Mouse (Mus musculus) MEL (cell line): Measurements from ENCODE around the gene Rag2.

ENCODE experiments used
- CHD1 ChIP-seq: IDR thresholded peaks from 2 replicates; pipeline ENCODE4 v1.6.1; 2012; ENCODE audit warnings: low read depth, mild to moderate bottlenecking, inconsistent platforms, low read length, improper control_type of control experiment
- CTCF ChIP-seq, 3 experiments: IDR thresholded peaks in 2 of 3; conservative IDR thresholded peaks in 1 of 3; 2 replicates each; pipeline ENCODE4 v1.5.1; 2011 to 2012; ENCODE audit warnings: low read length in 3 of 3, low read depth in 2 of 3, mild to moderate bottlenecking in 2 of 3, improper control_type of control experiment in 1 of 3, inconsistent platforms in 1 of 3, mixed read lengths in 1 of 3, moderate library complexity in 1 of 3; ENCODE audit not compliant: control insufficient read depth in 1 of 3, insufficient read depth in 1 of 3, poor library complexity in 1 of 3, severe bottlenecking in 1 of 3
- E2F4 ChIP-seq: IDR thresholded peaks from 2 replicates; pipeline ENCODE4 v1.6.1; 2011; ENCODE audit warnings: low read depth, low read length, improper control_type of control experiment, borderline replicate concordance
- EP300 ChIP-seq, 2 experiments: IDR thresholded peaks; 2 replicates each; pipeline ENCODE4 v1.6.1; 2011; ENCODE audit warnings: improper control_type of control experiment in 2 of 2, low read length in 2 of 2, low read depth in 1 of 2, mild to moderate bottlenecking in 1 of 2
- GABPA ChIP-seq: IDR thresholded peaks from 2 replicates; pipeline ENCODE4 v1.6.1; 2012; ENCODE audit warnings: low read depth, mild to moderate bottlenecking, inconsistent platforms, low read length, improper control_type of control experiment, moderate library complexity
- JUND ChIP-seq: IDR thresholded peaks from 2 replicates; pipeline ENCODE4 v1.6.1; 2011; ENCODE audit warnings: low read depth, mild to moderate bottlenecking, improper control_type of control experiment, low read length
- MAX ChIP-seq: IDR thresholded peaks from 2 replicates; pipeline ENCODE4 v1.6.1; 2011; ENCODE audit warnings: low read length, improper control_type of control experiment
- MXI1 ChIP-seq: IDR thresholded peaks from 2 replicates; pipeline ENCODE4 v1.6.1; 2011; ENCODE audit warnings: mild to moderate bottlenecking, low read depth, low read length, improper control_type of control experiment
- RCOR1 ChIP-seq: IDR thresholded peaks from 2 replicates; pipeline ENCODE4 v1.6.1; 2012; ENCODE audit warnings: low read depth, mild to moderate bottlenecking, inconsistent platforms, low read length, improper control_type of control experiment
- USF1 ChIP-seq: IDR thresholded peaks from 2 replicates; pipeline ENCODE4 v1.6.1; 2014; ENCODE audit warnings: low read depth, mild to moderate bottlenecking, inconsistent platforms, low read length, improper control_type of control experiment, moderate library complexity
- ZC3H11A ChIP-seq: IDR thresholded peaks from 2 replicates; pipeline ENCODE4 v1.6.1; 2012; ENCODE audit warnings: low read depth, mild to moderate bottlenecking, inconsistent platforms, low read length, improper control_type of control experiment

- TF ChIP-seq CTCF (IDR thresholded peaks at IDR 0.05 in 2 of 3, conservative IDR thresholded peaks at IDR 0.05 in 1 of 3; ENCODE audit: control insufficient read depth in 1 of 3, insufficient read depth in 1 of 3, low read depth in 2 of 3, low read length in 3 of 3, poor library complexity in 1 of 3, severe bottlenecking in 1 of 3), result no peak
- no peak for TF ChIP-seq CHD1
- no peak for TF ChIP-seq E2F4
- TF ChIP-seq ZC3H11A, result no peak
- no peak for TF ChIP-seq MXI1
- TF ChIP-seq RCOR1, result no peak
- no peak for TF ChIP-seq USF1
- no peak for TF ChIP-seq GABPA
- TF ChIP-seq MAX, result no peak
- no peak for TF ChIP-seq JUND
- TF ChIP-seq EP300 (IDR thresholded peaks at IDR 0.05; ENCODE audit: low read depth in 1 of 2, low read length in 2 of 2), result no peak
These were observed 23.8 kb upstream of the Rag2 start for GRCm38 (mm10) chr2:101600703-101601102.
